Mouse (Mus musculus): ENCODE measurements around the gene Gm48551.

Gene Gm48551

DNA sequence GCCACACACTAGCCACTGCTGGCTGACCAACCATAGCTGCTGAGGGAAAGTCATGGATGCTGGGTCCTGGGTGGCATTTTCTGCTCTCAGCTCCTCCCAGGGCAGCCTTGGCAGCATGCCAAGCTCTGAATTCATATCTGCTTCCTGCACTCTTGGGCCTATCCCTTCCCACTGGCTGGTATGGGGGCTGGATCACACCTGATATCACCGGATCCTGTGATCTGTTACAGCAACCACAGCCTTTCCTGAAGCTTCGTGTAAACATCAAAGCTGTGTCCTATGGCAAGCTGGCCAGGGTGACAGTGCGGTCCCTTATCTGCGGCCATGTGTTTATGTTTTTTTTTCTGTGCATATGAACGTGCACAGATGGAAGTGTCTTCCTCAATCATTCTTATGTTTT lies 2.2 kb upstream of the Gm48551 start:
- DNase-seq (ENCODE audit: low read depth, low spot score), result peak; percentile 80

DNA sequence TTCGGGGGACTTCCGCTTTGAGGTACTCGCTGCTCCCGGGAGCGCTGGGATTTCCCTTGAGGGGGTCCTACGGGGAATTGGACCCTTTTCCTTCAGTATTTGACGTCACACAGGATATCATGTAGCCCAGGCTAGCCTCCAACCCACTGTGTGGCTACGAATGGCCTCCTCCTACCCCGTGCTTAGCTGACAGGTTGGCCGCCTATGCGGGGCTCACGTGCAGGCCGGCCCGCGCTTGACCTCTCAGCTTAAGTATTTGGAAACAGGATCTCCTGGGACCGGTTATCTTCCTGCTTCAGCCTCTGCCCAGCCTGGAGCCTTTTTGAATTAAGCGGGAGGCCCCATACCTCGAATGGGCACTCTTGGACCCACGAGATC lies 328 bp downstream of the Gm48551 start:
- DNase-seq (ENCODE audit: low read depth, low spot score), result no peak

DNA sequence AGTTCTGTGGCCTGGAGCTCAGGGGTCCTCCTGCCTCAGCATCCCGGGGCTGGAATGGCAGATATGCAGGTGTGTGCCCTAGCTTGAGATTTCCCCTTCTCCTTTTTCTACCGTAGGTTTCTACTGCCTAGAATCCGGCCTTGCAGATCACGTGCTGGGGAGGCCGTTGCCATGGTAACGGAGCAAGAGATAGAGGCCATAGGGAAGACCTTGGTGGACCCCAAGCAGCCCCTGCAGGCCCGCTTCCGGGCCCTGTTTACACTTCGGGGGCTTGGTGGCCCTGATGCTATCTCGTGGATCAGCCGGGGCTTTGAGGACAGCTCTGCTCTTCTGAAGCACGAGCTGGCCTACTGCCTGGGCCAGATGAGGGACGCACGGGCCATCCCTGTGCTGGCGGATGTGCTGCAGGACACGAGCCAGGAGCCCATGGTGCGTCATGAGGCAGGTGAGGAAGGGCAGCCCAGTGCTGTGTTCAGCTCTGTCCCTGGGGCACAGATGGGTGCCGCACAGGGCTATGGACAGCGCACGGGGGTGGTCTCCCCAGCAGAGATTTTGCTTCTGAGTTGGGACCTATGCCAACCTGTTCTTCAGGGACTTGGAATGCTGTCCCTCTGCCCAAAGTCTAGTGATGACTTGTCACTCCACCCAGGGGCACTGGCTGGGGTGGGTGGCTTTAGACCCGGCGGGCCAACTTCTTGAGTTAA lies 1.5 kb downstream of the Gm48551 start:
- DNase-seq (ENCODE audit: low read depth, low spot score), result no peak

DNA sequence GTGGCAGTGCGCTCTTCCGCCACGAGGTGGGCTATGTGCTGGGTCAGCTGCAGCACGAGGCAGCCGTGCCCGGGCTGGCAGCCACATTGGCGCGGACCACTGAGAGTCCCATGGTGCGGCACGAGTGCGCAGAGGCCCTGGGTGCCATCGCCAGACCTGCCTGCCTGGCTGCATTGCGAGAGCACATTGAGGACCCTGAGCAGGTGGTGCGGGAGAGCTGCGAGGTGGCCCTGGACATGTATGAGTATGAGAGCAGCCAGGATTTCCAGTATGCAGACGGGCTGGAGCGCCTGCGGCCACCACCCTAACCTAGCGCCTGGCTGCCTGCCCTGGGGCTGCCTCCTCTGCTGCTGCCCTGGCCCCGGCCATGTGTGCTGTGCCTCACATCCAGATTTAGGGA lies 3.5 kb downstream of the Gm48551 start:
- no peak for DNase-seq (ENCODE audit: low read depth, low spot score)

DNA sequence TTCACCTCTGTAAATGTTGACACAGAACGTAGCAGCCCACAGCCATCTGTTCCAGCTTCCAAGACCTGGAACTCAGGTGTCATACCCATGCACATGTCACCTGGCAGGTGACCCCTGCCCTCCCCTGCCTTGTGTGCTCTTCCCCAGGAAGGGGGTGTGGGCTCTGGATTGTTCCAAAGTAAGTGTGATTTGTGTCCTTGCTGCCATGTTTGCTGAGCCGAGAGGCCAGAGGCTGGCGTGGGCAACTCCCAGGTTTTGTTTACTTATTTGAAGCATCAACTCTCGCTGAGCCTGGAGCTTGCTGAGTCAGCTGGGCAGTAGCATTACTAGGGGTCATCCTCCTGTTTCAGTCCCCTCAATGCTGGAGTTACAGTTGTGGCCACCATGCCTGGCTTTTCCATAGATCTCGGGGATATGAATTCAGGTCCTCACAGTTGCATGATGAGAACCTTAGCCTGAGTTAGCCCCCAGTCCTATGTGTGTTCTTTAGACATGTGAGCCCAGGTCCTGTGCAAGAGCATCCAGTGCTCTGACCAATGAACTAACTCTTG lies 4.3 kb downstream of the Gm48551 start, which contains the start of gene Gm48552:
TSS of gene Gm48552 (plus strand) at position 501 of the 551 bp plus-strand sequence.
- no peak for DNase-seq (ENCODE audit: low read depth, low spot score)

DNA sequence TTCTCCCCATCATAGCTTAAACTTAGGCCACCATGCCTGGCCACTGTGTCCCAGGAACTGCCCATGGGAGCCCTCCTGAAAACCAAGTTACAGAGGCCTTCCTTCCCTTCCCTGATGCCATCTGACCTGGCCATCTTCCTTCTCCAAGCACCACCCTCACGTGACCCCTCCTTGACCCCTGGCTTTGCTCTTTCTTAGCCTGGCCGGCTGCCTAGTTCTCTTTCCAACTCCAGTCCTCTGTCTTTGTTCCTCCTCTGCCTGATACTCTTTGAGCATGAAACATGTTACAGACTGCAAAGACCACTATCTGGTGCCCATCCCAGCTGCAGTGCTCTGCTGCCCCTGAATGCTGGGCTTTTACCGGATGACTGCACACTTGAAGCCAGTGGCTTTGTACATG lies 5.1 kb downstream of the Gm48551 start:
- DNase-seq (ENCODE audit: low read depth, low spot score), result no peak

DNA sequence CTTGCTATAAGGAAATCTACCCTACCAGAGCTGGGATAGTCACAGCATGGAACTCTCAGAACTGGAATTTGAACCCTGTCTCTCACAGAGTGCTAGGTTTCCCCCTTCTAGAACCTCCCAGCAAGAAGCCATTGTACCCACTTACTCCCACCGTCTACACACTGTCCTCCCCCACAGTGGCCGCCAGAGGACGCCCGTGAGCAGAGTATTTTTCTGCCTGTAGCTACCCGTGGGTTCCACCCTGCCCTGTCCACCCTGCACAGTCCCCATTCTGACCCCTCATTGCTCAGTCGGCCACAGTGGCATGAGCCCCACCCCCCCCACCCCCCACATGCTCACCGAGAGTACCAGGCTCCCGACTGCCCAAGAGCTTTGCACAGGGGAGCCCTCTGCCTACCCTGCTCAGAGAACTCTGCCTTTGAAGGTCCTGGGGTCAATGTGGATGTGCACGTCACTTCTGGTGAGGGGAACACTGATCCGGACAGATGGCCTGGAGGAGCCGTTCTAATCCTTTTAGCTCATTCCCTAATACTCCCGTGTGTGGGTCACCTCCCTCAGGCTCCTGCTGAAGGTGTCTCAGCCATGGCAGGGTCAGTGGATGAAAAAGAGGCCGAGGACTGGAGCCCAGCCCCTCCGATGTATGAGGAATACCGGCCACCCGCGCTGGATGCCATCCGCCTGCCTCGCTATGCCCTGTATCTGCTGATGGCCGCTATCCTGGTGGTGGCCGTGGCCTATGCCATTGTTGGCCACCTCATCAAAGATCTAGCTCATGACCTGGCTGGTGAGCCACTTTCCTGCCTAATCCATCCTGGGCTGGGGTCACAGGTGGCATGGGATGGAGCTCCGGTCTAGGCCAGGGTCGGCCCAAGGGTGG lies 5.8 kb downstream of the Gm48551 start:
- peak; percentile 66 for DNase-seq (ENCODE audit: low read depth, low spot score)

DNA sequence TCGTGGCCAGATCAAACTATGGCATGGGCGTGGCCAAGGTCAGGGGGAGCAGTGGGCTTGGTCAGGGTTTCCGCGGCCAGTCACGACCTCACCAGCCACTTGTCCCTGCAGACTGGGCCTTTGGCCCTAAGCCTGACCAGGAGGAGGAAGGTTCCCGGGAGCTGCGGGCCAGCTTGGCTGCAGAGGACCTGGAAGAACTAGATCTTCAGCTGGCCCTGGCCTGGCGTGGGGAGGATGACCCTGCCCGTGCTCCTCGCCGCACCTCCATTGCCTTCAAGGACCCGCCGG lies 6.4 kb downstream of the Gm48551 start:
- DNase-seq (ENCODE audit: low read depth, low spot score), result no peak

DNA sequence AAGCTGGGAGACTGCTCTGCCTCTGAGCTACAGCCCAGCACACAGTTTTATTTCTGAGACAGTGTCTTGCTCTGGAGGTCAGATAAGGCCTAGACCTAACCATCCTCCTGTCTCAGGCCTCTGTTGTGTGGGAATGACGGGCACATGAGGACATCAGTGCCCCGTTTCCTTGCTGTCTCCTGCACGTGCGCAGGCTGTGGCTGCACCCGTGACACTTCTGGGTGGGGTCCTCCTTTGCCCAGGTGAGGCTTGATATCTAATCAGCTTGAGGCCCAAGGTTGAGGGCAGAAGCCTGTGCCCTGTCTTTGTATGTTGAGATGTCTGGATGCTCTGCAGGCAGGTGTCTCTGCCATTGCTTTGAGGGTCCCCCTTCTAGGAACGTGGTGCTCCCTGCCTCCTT lies 8.0 kb downstream of the Gm48551 start:
- no peak for DNase-seq (ENCODE audit: low read depth, low spot score)

DNA sequence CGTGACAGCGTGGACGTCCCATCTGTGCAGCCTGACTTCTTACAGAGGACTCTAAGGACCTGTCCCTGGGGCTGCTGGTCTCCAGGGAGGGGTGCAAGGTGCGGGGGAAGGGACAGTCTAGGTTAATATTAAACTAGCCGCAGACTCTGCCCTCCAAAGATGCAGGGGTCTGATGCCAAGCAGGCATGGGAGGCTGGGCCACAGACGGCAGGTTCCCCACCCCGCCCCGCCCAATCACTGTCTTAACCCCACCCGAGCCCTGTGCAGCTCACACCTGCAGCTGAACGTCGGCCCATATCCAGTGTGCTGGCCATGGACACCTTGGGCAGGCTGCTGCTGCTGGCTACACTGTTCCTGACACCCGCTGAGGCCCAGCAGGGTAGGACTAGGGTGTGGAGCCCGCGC lies 8.5 kb downstream of the Gm48551 start, which contains the start of gene Smim24:
TSS of gene Smim24 (plus strand) at position 271 of the 405 bp plus-strand sequence.
- no peak for DNase-seq (ENCODE audit: low read depth, low spot score)

DNA sequence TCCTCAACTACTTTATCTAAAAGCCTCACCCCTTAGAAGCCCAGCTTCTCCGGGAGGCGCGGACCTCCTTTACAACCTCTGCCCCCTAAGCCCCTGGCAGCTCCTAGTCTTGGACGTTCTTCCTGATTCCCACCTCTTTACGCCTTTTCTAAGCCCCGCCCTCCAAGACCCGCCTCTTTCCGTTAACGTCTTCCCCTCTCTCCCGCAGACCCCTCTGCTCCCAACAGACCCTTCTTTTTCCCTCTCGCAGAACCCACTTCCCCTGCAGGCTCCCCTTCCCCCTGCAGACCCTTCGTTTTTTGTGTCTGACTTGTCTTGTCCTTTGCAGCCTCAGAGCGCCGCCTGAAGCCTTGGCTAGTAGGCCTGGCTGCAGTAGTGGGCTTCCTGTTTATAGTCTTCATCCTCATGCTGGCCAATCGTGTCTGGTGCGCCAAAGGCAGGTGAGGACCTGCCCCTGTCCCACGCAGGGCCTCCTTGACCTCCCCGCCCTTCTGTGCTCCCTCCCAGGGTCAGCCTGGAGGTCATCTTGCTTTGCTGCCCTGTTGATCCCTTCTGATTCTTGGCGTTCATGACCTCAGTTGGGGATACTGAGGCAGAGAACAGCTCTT lies 9.3 kb downstream of the Gm48551 start:
- DNase-seq (ENCODE audit: low read depth, low spot score), result peak; percentile 35

DNA sequence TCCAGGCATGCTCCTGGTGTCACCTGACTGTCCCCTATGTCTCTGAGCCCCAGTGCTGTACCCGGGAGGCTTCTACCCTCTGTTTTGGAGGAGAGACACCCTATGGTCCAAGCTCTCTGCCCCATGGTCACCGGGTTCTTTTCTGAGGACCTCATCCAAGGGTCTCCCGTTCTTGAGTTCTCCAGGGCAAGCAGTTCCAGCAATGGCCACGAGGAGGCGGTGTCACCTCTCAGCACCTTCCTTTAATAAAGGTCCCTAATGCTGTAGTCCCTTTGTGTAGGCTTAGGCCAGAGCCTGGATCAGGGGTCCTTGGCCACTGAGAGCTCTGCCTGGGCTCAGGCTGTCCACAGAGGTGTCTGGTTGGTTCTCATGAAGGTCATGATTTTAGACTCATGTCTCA lies 10.9 kb downstream of the Gm48551 start:
- DNase-seq (ENCODE audit: low read depth, low spot score), result peak; percentile 71

DNA sequence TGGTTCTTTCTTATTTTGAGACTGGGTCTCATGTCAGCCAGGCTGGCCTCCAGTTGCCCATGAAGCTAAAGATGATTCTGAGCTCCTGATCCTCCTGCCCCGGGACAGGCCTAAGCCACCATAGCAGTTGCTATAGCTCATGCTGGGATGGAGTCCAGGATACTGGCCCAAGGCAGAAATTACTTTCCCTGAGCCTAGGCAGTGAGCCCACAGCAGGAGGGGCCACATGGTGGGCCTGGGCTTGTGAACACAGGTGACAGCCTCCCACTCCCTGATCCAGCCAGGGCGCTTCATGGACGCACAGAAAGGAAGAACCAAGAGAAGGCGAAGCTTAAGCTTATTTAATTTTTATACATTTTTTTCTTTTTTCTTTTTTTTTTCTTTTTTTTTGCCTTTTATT lies 11.6 kb downstream of the Gm48551 start:
- DNase-seq (ENCODE audit: low read depth, low spot score), result no peak

DNA sequence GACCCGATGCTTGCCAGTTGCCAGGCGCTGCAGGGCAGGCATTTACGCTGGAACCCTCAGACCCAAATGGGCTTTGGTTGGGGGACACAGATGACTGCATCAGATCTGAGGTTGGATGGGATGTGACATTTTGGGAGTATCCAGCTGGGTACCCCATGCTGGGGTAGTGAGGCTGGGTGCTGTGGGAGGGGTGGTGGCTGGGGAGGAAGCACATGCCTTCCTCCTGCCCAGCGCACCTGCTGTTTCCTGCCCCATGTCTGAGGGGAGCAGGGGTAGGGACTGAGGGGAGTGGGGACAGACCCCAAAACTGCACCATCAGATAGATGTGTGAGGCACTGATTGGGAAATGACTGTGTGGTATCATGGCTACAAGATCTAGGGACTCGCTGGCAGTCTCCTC lies 12.5 kb downstream of the Gm48551 start:
- no peak for DNase-seq (ENCODE audit: low read depth, low spot score)

DNA sequence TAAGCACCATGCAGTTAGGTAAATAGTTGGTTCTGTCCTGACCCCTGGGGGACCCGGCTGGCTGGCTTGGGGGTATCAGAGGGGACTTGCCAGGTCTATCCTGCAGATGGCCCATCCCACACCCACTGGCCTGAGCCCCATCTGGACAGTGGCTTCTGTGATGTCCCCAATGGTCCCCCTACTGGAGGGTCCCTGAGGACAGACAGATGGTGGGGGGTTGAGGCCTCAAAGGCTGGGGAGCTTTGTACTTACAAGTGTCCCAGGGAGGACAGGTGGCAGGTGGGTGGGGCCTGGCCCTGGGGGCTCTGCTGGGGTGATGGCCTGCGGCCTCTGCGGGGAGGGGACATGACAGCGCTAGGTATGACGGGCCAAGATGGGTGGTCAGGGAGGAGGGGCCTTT lies 15.0 kb downstream of the Gm48551 start:
- no peak for DNase-seq (ENCODE audit: low read depth, low spot score)

DNA sequence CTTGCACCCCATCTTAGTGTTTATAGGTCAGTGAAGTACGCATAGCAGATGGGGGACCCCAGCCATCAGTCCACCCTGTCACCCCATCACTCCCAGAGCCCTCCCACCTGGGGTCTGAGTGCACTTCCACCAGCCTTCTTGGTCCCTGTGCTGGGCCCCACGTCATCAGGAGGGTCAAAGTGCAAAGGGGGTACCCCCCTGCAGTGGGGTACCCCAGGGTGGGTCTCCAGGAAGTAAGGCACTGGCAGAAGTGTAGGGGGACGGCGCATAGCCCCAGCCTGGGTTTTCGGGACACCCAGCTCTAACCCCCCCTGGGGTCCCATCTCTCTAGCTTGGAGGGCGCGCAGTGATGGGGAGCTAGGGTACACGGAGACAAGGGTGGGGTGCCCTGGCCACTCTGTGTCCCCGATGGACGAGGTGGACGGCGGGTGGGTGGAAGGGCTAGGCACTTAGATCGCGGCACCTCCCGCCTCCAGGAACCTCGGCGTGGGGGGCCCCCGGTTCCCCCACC lies 15.6 kb downstream of the Gm48551 start:
- no peak for DNase-seq (ENCODE audit: low read depth, low spot score)

DNA sequence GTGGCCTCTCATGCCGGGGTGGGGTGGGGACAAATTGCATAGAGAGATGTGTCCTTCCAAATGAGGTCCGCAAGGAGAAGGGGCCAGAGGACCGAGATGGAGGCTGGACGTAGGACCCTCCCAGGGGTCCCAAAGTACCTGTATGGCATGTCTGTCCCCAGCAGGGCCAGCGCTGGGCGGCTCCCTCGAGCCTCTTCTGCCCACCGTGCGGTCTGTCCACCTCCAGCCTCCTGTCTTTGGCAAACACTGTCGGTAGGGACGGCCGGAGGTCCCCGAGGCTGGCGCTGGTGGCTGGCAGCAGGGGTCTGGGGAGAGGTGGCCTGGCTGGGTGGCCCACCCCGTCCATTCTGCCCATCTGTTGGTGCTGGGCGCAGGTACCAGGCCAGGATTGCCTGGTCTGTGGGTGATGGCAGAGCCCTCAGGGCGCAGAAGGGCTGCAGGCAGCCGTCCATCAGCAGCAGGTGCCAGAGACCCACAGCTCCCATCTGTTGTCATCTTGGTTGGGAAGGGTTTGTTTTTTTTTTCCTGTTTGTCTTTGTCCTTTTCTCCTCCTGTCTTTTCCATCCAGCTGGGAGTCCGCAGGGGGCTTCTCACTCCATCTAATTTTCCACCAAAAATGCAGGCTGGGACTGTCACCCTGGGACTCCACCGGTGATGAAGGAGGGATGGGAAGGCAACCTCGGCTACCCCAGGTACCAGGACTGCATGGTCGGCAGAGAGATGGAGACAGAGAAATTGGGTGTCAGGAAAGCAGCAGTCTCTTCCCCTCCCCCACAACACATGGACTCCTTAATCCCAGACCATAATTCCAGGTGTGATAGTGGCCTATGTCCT lies 16.3 kb downstream of the Gm48551 start:
- no peak for DNase-seq (ENCODE audit: low read depth, low spot score)

DNA sequence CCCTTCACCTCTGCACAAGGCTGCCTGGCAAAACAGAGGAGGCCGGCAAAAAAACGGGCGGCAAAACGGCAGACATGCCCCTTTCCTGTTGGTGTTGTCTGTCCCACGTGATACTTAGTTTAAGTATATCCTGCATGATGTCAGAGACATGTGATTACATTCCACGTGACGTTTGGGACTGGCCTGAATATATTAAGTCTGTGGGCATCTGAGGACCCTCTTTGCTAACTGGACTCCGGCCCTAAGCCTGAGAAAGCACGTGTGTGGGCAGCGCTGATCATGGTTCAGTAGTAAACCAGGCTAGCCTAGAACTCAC lies 16.9 kb downstream of the Gm48551 start:
- DNase-seq (ENCODE audit: low read depth, low spot score), result no peak

DNA sequence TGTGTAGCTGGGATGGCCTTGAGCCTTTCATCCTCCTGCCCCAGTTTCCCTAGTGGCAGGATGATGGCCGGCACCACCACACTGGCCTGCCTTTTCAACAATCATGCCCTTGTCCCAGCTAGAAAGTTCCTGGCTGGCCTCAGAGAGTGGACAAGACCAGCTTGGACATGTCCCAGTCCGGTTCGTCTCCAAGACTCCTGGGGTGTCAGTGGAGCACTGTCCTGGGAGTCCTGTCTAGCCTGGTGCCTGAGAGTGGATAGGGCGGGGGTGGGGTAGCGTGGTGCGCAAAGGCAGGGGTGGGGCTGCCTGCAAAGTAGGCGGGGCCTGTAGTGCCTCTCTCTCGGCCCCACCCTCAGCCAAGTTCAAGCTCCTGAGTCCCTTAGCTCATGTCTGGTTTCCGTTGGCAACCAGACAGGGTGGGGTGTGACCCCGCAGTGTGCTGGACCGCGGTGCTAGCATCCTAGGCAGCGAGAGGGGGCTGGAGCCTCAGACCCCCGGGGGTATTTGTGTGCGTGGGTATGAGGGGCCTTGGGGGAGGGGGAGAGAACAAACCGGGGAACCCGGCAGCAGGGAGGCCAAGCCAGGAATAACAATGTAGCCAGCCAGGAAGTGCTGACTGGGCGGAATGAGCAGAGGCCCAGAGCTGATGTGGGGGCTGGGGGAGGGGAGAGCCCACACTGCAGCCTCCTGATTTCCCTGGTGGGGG lies 17.4 kb downstream of the Gm48551 start:
- DNase-seq (ENCODE audit: low read depth, low spot score), result peak; percentile 71

DNA sequence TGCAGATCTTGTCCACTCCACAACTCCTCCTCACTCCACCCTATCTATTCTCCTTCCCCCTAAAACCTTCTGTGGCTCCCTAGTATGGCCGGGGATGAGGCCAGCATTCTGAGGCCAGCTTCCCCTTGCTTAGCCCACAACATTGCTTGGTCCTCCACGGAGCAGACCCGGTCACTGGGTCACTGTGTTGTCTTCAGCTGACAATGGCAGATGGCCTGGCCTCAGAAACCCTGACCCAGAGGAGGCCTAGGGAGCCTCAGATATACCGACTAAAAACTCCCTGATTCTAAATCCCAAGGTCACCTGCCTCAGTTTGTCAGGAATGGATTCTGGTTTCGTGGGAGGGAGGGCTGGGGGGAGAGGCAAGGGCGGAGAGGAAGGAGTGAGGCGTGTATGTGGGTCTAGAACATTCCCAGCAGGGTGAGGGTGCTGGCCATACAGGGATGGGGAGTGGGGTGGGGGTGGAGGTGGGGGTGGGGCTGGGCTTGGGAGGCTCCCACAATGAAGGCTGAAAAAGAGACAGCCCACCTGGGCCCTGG lies 18.0 kb downstream of the Gm48551 start:
- DNase-seq (ENCODE audit: low read depth, low spot score), result no peak

DNA sequence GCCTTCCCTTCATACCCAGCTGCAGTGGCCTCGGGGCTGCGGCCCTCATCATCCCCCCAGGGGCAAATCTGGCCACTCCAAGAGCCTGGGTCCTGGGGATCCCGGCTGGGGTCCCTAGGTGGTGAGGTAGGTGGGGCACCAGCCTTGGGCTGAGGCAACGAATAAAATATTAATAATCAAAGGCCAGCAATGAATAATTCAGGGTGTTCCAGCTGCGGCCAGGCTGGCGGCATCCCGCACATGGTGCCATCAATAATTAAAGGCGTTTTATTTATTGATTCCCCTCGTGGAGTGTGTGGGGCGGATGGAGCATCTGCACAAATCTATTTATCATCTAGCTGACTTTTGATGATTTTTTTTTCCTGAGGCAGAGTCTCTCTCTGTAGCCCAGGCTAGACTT lies 19.2 kb downstream of the Gm48551 start:
- DNase-seq (ENCODE audit: low read depth, low spot score), result no peak

All from CD4-positive helper T cell, adult 2 months (primary cell).